Mouse (Mus musculus): ENCODE measurements around the gene Fbxo44. TPM values are rescaled to one million over a fixed set of nuclear protein-coding genes. Genes with fewer than 3 reads are reported as not detected.
"Not testable (repeated sequence)": the region's sequence is repeated elsewhere in the genome, so short reads cannot be mapped to it uniquely, and the experiment has no call there.

Fbxo44 gene
- 77.6 and 80.6 TPM in 2 replicates for polyA plus RNA-seq (2016; fragmentation: Nextera tagmentation; extraction: Ambion mirVana)

DNA sequence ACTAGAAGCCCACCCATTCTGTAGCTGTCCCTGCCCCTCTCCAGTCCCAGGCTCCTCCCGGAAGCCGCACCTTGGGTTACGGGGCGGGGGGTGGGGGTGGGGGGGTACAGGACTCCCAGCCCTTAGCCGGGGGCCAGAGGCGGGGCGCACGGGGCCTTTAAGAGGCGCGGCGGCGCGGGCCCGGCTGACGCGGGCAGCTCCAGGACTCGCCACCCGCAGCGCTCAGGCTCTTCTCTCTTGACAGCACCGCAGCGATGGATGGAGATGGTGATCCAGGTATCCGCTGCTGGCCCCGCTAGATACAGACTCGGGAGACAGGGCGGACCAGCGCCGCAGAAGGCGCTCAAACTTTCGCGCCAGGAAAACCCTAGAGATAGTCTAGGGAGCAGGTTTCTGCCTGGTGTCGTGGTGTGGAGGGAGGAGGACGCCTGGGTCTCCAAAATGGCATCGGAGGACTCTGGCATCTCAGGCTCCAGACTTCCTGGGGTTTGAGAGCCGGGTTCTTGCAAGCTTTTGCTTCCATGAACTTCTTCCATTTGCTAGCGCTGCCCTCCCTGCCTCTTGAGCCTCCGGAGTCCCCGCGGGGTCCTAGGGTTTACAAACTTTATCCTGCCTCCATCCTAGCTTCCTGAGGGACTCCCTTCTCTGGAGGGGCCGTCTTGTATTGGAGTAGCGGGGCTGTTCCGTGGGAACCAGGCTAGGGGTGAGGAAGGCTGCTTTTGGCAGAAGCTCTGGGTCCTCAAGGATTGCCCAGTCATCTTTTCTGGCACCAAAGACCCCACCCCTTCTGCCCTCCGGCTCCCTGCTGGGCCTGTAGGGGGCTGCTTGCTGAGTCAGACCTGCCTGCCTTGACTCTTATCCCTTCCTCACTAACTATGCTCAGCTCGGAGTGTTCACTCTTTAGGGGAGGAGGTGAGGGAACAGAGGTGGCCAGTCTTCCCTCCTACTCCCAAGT is at the start of gene Fbxo44, which contains the start of gene Fbxo2:
Gene Fbxo44 (minus strand): TSS at position 47 of the 955 bp plus-strand sequence.
Gene Fbxo2 (plus strand): TSS at position 186 of the 955 bp plus-strand sequence.
- 2% methylated on average over 43 of the region's 43 CpGs for WGBS
- Histone ChIP-seq H3K4me1 (peaks cover 53% of the 10 kb centered on the region), H3K4me3 (peak within 1 kb of the TSS; percentile 70), H3K9me3 (replicated peaks) (no peaks in the 10 kb centered on the region), H3K36me3 (peaks cover 24% of the 10 kb centered on the region), H3K27me3 (peaks cover 55% of the 10 kb centered on the region), H3K4me2 (replicated peaks) (peak within 1 kb of the TSS; percentile 95), H3K27ac (peak within 1 kb of the TSS; percentile 95), H3K9ac (peak within 1 kb of the TSS; percentile 92)
- no peak for ATAC-seq (ENCODE audit: low FRiP score)

DNA sequence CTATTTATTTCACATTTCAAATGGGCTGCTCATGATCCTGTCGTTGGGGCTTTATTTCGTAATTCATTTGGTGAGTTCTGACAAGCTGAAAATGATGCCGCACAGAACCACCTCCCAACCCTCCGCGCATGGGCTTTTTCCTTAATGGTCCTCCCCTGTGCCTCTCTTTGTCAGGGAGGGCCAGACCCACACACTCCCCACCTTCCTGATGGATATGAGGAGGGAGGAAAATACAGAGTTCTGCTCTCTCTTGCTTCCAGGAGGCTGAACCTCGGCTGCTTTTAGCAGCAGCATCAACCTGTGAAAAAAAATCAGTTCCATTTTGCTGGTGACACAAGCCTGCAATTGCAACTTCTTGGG is 44.6 kb upstream of the Fbxo44 start:
- H3K9me3 ChIP-seq (replicated peaks) = no peaks in the 10 kb centered on the region
- 62% methylated on average over 6 of the region's 6 CpGs for WGBS
- no peak for ATAC-seq (ENCODE audit: low FRiP score)
- H3K36me3 ChIP-seq = no peaks in the 10 kb centered on the region
- H3K9ac ChIP-seq = no peak overlapping the region
- H3K4me2 ChIP-seq (replicated peaks) = no peak overlapping the region
- H3K27me3 ChIP-seq = no peaks in the 10 kb centered on the region; the same call in 1 of the 2 replicates
- H3K27ac ChIP-seq = peak overlapping the region; percentile 48; the same call in 1 of the 2 replicates
- no peak overlapping the region for H3K4me3 ChIP-seq
- peaks cover 4% of the 10 kb centered on the region; the same call in 1 of the 2 replicates for H3K4me1 ChIP-seq

DNA sequence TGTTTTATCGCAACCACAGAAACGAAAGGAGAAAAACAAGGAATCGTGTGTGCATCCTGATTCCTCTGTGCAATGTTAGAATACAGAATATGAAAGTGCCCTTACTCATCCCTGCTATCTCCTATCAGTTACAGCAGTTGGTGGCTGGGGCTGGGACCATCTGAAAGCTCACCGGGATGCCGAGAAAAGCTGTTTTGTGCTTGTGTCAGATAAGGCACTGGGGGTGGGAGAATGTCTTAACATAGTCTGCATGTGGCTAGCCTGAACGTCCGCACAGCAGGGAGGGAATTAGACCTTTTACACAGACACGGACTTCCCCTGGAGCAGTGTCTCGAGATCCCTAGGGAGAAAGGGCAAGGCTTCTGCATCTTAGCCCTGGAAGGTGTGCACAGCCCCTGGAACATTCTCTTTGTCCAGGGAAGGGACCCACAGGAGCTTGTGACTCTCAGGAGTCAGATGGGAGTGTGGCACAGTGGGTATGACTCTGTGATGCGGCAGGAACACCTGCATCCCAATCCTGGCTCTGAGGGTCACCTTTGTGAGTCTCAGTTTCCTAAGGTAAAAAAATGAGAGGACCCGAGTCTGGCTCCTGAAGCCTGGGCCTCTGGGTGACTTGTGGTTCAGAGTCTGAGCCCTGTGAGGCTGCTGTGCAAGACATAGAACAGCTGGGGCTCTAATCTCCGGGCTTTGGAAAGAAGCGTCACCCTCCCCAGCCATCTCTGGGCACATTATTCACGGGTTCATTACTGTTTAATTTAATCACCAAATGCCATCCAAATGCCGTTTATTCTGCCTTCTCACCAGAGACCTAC is 44.0 kb upstream of the Fbxo44 start:
- Histone ChIP-seq H3K9me3 (replicated peaks) (no peaks in the 10 kb centered on the region), H3K27ac (peak overlapping the region; percentile 48), H3K9ac (no peak overlapping the region), H3K4me2 (replicated peaks) (no peak overlapping the region), H3K36me3 (no peaks in the 10 kb centered on the region), H3K4me1 (peaks cover 5% of the 10 kb centered on the region; the same call in 1 of the 2 replicates), H3K27me3 (no peaks in the 10 kb centered on the region; the same call in 1 of the 2 replicates), H3K4me3 (no peak overlapping the region)
- WGBS = 51% methylated on average over 15 of the region's 15 CpGs
- ATAC-seq (ENCODE audit: low FRiP score) = peak; percentile 45; the same call in 1 of the 2 replicates

DNA sequence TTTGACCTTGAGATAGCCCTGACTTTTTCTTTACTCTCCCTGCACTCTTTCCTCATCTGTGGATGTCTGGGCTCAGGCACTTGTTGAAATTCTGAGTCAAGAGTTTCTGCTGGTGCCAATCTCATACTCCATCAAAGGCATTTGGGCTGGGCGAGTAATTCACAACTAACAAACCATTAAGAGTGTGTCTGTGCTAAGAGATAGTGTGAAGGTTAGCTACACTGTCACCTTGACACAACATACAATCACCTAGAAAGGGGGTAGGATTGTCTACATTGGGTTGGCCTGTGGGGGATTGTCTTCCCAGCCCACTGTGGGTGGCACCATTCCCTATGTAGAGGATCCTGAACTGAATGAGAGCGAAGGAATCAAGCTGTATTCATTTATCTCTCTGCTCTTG is 43.3 kb upstream of the Fbxo44 start:
- H3K4me2 ChIP-seq (replicated peaks) = no peak overlapping the region
- H3K27ac ChIP-seq = no peak overlapping the region
- H3K9me3 ChIP-seq (replicated peaks) = no peaks in the 10 kb centered on the region
- H3K27me3 ChIP-seq = peaks cover 6% of the 10 kb centered on the region; the same call in 1 of the 2 replicates
- no peak overlapping the region for H3K9ac ChIP-seq
- no peak for ATAC-seq (ENCODE audit: low FRiP score)
- no peak overlapping the region for H3K4me3 ChIP-seq
- peaks cover 12% of the 10 kb centered on the region; the same call in 1 of the 2 replicates for H3K4me1 ChIP-seq
- WGBS = 92% methylated on average over 2 of the region's 2 CpGs
- H3K36me3 ChIP-seq = no peaks in the 10 kb centered on the region

DNA sequence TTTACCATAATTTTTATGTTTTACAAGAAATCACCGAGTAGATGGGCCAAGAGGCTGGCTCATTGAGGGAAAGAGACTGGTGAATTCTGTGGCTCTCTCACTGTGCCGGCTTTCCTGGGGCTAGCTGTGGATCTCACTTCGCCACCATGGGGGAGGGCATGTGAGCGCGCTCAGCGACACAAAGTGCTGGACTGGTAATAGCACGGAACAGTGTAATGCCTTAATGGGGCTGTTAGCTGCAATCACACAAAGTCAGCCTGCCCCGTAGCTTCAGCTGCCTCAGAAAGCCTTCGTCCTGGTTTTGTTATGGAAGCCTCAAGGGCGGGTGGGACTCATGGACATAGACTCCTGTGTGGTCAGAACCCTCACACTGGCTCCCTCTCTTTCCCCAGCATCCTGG is 38.4 kb upstream of the Fbxo44 start:
- no peak overlapping the region for H3K27ac ChIP-seq
- H3K9ac ChIP-seq = no peak overlapping the region
- 45% methylated on average over 10 of the region's 10 CpGs for WGBS
- no peak overlapping the region for H3K4me3 ChIP-seq
- no peaks in the 10 kb centered on the region for H3K36me3 ChIP-seq
- ATAC-seq (ENCODE audit: low FRiP score) = no peak
- H3K4me2 ChIP-seq (replicated peaks) = no peak overlapping the region
- H3K4me1 ChIP-seq = peaks cover 8% of the 10 kb centered on the region; the same call in 1 of the 2 replicates
- peaks cover 8% of the 10 kb centered on the region for H3K27me3 ChIP-seq
- no peaks in the 10 kb centered on the region for H3K9me3 ChIP-seq (replicated peaks)

DNA sequence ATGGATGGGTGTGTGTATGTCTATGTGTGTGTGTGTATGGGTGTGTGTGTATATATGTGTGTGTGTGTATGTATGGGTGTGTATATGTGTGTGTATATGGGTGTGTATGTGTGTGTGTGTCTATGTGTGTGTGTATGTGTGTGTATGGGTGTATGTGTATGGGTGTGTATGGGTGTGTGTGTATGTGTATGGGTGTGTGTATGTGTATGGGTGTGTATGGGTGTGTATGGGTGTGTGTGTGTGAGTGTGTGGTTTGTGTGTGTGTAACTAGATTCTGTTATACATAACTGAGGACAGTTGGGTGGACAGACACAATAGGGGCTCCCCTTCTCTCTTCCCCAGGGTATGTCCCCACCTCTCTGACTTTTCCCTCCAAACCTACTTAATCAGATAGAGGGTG is 34.1 kb upstream of the Fbxo44 start:
- peaks cover 8% of the 10 kb centered on the region; the same call in 1 of the 2 replicates for H3K27me3 ChIP-seq
- H3K4me3 ChIP-seq = no peak overlapping the region
- no peaks in the 10 kb centered on the region for H3K36me3 ChIP-seq
- H3K9ac ChIP-seq = no peak overlapping the region
- H3K4me1 ChIP-seq = peaks cover 15% of the 10 kb centered on the region
- H3K4me2 ChIP-seq (replicated peaks) = no peak overlapping the region
- ATAC-seq (ENCODE audit: low FRiP score) = no peak
- no peaks in the 10 kb centered on the region for H3K9me3 ChIP-seq (replicated peaks)
- no peak overlapping the region for H3K27ac ChIP-seq

DNA sequence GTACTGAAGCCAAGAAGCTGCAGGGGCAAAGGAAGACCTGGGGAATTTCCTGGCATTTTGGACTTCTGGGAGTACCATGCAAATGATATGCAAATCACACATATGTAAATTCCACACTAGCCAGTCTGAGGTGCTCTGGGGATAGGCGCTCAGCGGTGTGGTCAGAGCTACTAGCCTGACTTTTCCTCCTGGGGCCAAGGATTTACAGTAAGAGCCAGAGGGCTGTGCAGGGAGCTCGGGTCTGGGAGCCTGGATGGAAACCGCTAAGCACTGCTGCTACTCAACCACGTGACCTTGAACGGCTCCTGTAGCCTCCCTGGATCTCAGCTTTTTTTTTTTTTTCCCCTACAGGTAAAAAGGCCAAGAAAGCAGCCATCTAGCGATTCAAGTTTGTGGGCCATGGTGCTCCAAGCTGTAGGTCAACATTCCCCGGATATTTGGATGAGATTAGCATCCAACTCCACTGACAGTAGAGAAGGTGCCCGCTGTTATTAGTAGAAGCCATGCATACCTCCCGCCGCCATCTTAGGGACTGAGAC is 32.5 kb upstream of the Fbxo44 start:
- no peaks in the 10 kb centered on the region for H3K36me3 ChIP-seq
- no peaks in the 10 kb centered on the region for H3K9me3 ChIP-seq (replicated peaks)
- ATAC-seq (ENCODE audit: low FRiP score) = peak; percentile 36; the same call in 1 of the 2 replicates
- no peak overlapping the region for H3K9ac ChIP-seq
- H3K27ac ChIP-seq = no peak overlapping the region
- H3K4me3 ChIP-seq = no peak overlapping the region
- H3K27me3 ChIP-seq = peaks cover 3% of the 10 kb centered on the region; the same call in 1 of the 2 replicates
- 32% methylated on average over 11 of the region's 11 CpGs for WGBS
- no peak overlapping the region for H3K4me2 ChIP-seq (replicated peaks)
- peaks cover 7% of the 10 kb centered on the region for H3K4me1 ChIP-seq

DNA sequence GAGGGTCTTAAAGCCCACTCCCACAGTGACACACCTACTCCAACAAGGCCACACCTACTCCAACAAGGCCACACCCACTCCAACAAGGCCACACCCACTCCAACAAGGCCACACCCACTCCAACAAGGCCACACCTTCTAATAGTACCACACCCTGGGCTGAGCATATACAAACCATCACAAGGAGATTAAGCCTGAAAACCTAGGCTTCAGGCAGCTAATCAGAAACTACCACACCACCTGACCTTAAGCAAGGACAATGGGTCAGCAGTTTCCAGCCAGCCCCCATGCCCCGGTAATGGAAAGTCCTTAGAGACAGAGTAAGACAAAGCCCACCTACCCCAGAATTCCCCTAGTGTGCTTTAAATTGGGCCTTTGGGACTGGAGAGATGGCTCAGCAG is 28.5 kb upstream of the Fbxo44 start:
- H3K9ac ChIP-seq; H3K9me3 ChIP-seq (replicated peaks); H3K4me3 ChIP-seq; ATAC-seq (ENCODE audit: low FRiP score); H3K4me2 ChIP-seq (replicated peaks); H3K36me3 ChIP-seq; H3K27ac ChIP-seq; H3K27me3 ChIP-seq: not testable (repeated sequence)
- peaks cover 12% of the 10 kb centered on the region for H3K4me1 ChIP-seq
- WGBS = 90% methylated on average over 1 of the region's 1 CpGs

DNA sequence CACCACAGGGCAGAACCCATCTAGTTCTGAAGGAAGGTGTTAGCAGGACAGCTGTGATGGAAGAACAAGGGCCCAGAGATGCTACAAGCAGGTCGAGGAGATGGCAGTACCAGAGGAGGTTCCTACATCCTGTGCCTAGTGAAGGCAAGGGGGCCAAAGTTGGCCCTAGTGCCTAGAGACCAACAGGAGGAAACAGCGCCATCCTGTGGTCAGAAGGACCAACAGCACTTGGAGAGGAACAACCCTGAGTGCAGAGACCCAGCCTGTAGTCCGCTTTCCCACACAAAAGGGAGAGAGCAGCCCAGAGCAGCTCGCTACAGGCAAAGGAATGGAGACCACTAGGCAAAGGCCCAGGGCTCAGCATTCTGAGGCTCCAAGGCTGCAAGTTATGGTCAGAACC is 25.5 kb upstream of the Fbxo44 start:
- Histone ChIP-seq H3K4me3 (no peak overlapping the region), H3K36me3 (no peaks in the 10 kb centered on the region), H3K4me1 (peaks cover 11% of the 10 kb centered on the region), H3K4me2 (replicated peaks) (no peak overlapping the region), H3K9ac (no peak overlapping the region), H3K9me3 (replicated peaks) (no peaks in the 10 kb centered on the region), H3K27ac (no peak overlapping the region), H3K27me3 (peaks cover 9% of the 10 kb centered on the region; the same call in 1 of the 2 replicates)
- ATAC-seq (ENCODE audit: low FRiP score) = no peak
- 71% methylated on average over 4 of the region's 4 CpGs for whole genome bisulfite sequencing

DNA sequence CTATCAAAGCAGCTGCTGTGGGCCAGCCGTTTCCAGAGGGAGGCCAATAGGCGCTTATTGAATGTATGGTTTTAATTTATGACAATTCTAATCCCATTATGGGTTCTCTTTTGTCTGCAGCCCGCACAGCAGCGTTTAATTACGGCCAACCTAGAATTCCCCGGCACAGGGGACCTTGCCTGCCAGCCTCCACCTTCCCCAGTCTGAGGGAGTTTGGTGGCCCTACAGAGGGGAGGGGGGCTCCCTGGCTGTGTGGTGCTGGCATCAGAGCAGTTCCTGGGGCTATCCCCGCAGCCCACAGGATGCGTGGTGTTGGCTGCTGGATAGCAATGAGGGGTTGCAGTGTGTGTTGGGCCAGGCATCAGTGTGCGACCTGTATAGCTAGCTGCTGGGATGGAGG is 24.3 kb upstream of the Fbxo44 start:
- H3K27me3 ChIP-seq = peaks cover 9% of the 10 kb centered on the region; the same call in 1 of the 2 replicates
- H3K4me1 ChIP-seq = peaks cover 11% of the 10 kb centered on the region
- 45% methylated on average over 9 of the region's 9 CpGs for WGBS
- H3K36me3 ChIP-seq = no peaks in the 10 kb centered on the region
- H3K4me2 ChIP-seq (replicated peaks) = no peak overlapping the region
- 0 out of 2 replicates have a peak, but pooled peaks have one; percentile 17 for ATAC-seq (ENCODE audit: low FRiP score)
- H3K27ac ChIP-seq = no peak overlapping the region
- H3K9me3 ChIP-seq (replicated peaks) = no peaks in the 10 kb centered on the region
- no peak overlapping the region for H3K4me3 ChIP-seq
- H3K9ac ChIP-seq = no peak overlapping the region

DNA sequence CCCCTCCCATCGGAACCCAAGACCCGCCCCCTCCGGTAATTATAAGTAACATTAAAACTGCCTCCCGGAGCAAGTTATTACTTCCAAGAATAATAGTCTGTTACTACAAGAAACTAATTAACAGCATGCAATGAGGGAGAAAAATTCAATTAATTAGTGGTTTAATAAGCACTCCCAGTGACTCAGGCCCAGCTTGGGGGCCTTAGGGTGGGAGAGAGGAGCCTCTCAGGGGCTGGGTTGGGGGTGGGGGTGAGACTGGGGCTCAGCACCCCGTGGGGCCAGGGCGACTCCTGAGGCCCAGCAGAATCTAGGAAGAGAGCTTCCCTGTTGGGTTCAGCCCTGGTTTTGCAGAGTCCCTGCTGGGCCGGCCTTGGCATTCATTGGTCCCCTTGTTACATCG is 22.1 kb upstream of the Fbxo44 start:
- Histone ChIP-seq H3K9ac (no peak overlapping the region), H3K27me3 (peaks cover 15% of the 10 kb centered on the region; the same call in 1 of the 2 replicates), H3K36me3 (no peaks in the 10 kb centered on the region), H3K9me3 (replicated peaks) (no peaks in the 10 kb centered on the region), H3K4me1 (peaks cover 15% of the 10 kb centered on the region), H3K27ac (no peak overlapping the region), H3K4me3 (no peak overlapping the region), H3K4me2 (replicated peaks) (no peak overlapping the region)
- WGBS = 45% methylated on average over 8 of the region's 8 CpGs
- ATAC-seq (ENCODE audit: low FRiP score) = no peak

DNA sequence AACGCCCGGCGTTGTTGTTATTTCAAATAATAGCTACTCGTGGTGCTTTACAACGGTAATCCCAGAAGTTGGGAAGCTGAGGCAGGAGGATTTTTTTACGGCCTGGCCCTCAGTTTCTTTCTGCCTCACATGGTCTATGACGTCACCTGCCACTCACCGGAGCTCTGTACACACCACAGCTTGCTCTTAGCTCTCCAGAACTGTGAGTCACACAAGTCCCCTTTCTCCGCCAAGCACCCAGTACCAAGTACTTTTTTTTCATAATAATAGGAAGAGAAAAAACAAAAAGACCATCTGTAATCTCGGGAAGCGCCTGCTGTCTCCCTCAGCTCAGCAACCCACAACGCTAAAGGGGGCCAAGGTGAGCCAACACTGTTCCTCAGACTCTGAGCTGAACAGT is 21.2 kb upstream of the Fbxo44 start:
- 88% methylated on average over 12 of the region's 12 CpGs for WGBS
- no peaks in the 10 kb centered on the region for H3K36me3 ChIP-seq
- H3K4me2 ChIP-seq (replicated peaks) = no peak overlapping the region
- H3K9me3 ChIP-seq (replicated peaks) = no peaks in the 10 kb centered on the region
- peaks cover 16% of the 10 kb centered on the region for H3K27me3 ChIP-seq
- no peak for ATAC-seq (ENCODE audit: low FRiP score)
- no peak overlapping the region for H3K4me3 ChIP-seq
- H3K27ac ChIP-seq = no peak overlapping the region
- no peak overlapping the region for H3K9ac ChIP-seq
- H3K4me1 ChIP-seq = peaks cover 15% of the 10 kb centered on the region

Data from hindbrain, embryonic 12.5 days (tissue).